Mouse (Mus musculus): ENCODE data around the gene Nap1l1.

DNA sequence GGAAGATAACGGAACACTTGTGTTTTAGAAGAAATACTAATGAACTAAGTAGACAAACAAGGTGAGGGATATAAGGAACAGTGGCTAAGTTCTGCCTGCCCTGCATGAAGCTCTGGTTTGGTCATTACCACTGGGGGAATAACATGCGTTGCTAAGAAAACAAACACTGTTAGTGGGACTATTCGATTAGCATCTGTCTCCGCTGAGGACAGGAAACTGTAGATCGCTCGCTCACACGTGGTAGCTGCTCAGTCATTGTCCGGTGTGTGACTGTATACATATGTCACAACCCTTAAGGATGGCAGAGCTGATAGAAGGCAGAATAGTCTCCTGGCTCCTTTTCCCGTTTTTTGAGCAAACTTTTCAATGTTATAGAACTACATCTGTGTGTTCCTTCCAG, 28.8 kb upstream of the Nap1l1 start:
- TF ChIP-seq CTCF (IDR thresholded peaks at IDR 0.05; ENCODE audit: low read depth, low read length) (no peak), TAL1 (conservative IDR thresholded peaks at IDR 0.05; ENCODE audit: low read depth, low read length) (no peak), GATA1 (IDR thresholded peaks at IDR 0.05; ENCODE audit: borderline replicate concordance, low read length) (no peak), POLR2AphosphoS5 (IDR thresholded peaks at IDR 0.05; ENCODE audit: insufficient replicate concordance, low read depth, low read length) (no peak), GATA2 (IDR thresholded peaks at IDR 0.05; ENCODE audit: borderline replicate concordance, low read depth, low read length) (no peak)

Data from G1E (cell line).